Mouse (Mus musculus) large intestine, adult 2 months (tissue): ENCODE results near the gene Col5a3. TPM values are rescaled to one million over a fixed set of nuclear protein-coding genes. Genes with fewer than 3 reads are reported as not detected.

Experiments used
- DNase-seq: peaks from one replicate; pipeline ENCODE4 v3.0.0-alpha.2; 2012; ENCODE audit warnings: low read depth, low spot score
- WGBS: fragments of 180-500 bp; shearing (Covaris S2); methylation state at CpG from one replicate; pipeline ENCODE4 v1.1.7; 2018; 5-methylcytosine and 5-hydroxymethylcytosine counted together
- polyA plus RNA-seq: library from polyadenylated mRNA; depleted of rRNA; stranded (reverse); fragments of >200 nt; gene quantifications from 2 replicates; pipeline ENCODE4 v1.2.3, GENCODE M21; 2012

The Col5a3 gene
- polyA plus RNA-seq, 1 experiment: 3.9 TPM

GRCm38 (mm10) chr9:20756081-20756700, 58.7 kb downstream of the Col5a3 start:
- 83% methylated on average over 4 of the region's 4 CpGs for WGBS
- no peak for DNase-seq

GRCm38 (mm10) chr9:20754335-20754734, 60.5 kb downstream of the Col5a3 start:
- 73% methylated on average over 2 of the region's 2 CpGs for WGBS
- no peak for DNase-seq

- no peak for DNase-seq
- WGBS: 48% methylated on average over 6 of the region's 6 CpGs
Measured at GRCm38 (mm10) chr9:20751477-20752029, 63.3 kb downstream of the Col5a3 start.

- no peak for DNase-seq
- 27% methylated on average over 5 of the region's 5 CpGs for WGBS
Measured at GRCm38 (mm10) chr9:20749213-20749612, 65.7 kb downstream of the Col5a3 start.

- WGBS: 62% methylated on average over 3 of the region's 3 CpGs
- DNase-seq: no peak
Measured at GRCm38 (mm10) chr9:20748540-20748939, 66.3 kb downstream of the Col5a3 start.

- WGBS: 7% methylated on average over 3 of the region's 3 CpGs
- no peak for DNase-seq
Measured at GRCm38 (mm10) chr9:20747682-20748081, 67.2 kb downstream of the Col5a3 start.

GRCm38 (mm10) chr9:20746017-20746660, 68.7 kb downstream of the Col5a3 start, which contains the start of gene Olfm2:
TSS of gene Olfm2 (minus strand) at chr9:20746349.
- WGBS: under 1% methylated on average over 35 of the region's 50 CpGs
- no peak for DNase-seq

- WGBS: 7% methylated on average over 17 of the region's 17 CpGs
- no peak for DNase-seq
Measured at GRCm38 (mm10) chr9:20745129-20745966, 69.5 kb downstream of the Col5a3 start.

- no peak for DNase-seq
- WGBS: 22% methylated on average over 22 of the region's 22 CpGs
Measured at GRCm38 (mm10) chr9:20743946-20744738, 70.7 kb downstream of the Col5a3 start.

GRCm38 (mm10) chr9:20740407-20740806, 74.5 kb downstream of the Col5a3 start:
- peak; percentile 86 for DNase-seq
- WGBS: under 1% methylated on average over 12 of the region's 12 CpGs

- DNase-seq: no peak
- 41% methylated on average over 8 of the region's 8 CpGs for WGBS
Measured at GRCm38 (mm10) chr9:20738251-20738999, 76.4 kb downstream of the Col5a3 start.

- WGBS: 91% methylated on average over 2 of the region's 2 CpGs
- no peak for DNase-seq
Measured at GRCm38 (mm10) chr9:20737227-20737626, 77.6 kb downstream of the Col5a3 start.

GRCm38 (mm10) chr9:20734692-20735091, 80.2 kb downstream of the Col5a3 start:
- WGBS: 50% methylated on average over 3 of the region's 3 CpGs

GRCm38 (mm10) chr9:20731797-20732196, 83.1 kb downstream of the Col5a3 start:
- DNase-seq: no peak

More at GRCm38 (mm10) chr9:20734692-20735091, 80.2 kb downstream of the Col5a3 start:
- DNase-seq: no peak

GRCm38 (mm10) chr9:20729451-20729850, 85.4 kb downstream of the Col5a3 start:
- WGBS: 38% methylated on average over 6 of the region's 6 CpGs
- DNase-seq: no peak

More at GRCm38 (mm10) chr9:20731797-20732196, 83.1 kb downstream of the Col5a3 start:
- 32% methylated on average over 4 of the region's 4 CpGs for WGBS

GRCm38 (mm10) chr9:20727601-20728113, 87.2 kb downstream of the Col5a3 start:
- under 1% methylated on average over 46 of the region's 46 CpGs for WGBS
- DNase-seq: no peak

GRCm38 (mm10) chr9:20726859-20727600, 87.8 kb downstream of the Col5a3 start:
- WGBS: under 1% methylated on average over 54 of the region's 54 CpGs
- DNase-seq: no peak
